Mouse (Mus musculus) heart, postnatal 0 days (tissue): Measurements from ENCODE around the gene Cachd1.

Source experiments
- CTCF ChIP-seq: IDR thresholded peaks from 2 replicates; pipeline ENCODE4 v1.5.1; 2016; ENCODE audit warnings: antibody characterized with exemption, control low read depth, low read depth
- EP300 ChIP-seq: IDR thresholded peaks from 2 replicates; pipeline ENCODE4 v1.6.1; 2016; ENCODE audit warnings: antibody characterized with exemption, low read depth

DNA sequence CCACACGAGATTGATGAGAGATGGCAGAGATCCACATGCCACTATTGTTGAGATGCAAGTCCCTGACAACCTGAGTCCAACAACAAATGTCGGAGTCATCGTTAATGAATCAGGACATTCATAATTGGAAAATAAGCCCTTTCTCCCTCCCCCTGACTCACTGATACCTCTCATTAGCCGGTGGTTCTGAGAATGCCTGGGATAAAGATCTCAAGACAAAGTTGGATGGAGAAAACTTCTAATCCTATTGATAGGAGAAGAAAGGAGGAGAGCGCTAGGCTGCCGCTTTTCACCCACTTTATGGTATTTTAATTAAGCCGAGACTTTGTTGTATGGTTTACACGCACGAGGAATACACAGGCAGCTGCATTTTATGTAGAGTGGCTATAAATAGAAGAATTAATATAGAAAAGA, 40.5 kb upstream of the Cachd1 start:
- TF ChIP-seq CTCF (no peak), EP300 (no peak)
